Mouse (Mus musculus) embryonic fibroblast, embryonic 13.5 days (primary cell): Measurements from ENCODE around the gene Sat2.

ENCODE experiments used
- CTCF ChIP-seq: IDR thresholded peaks from 2 replicates; pipeline ENCODE4 v1.5.1; 2011; ENCODE audit warnings: mild to moderate bottlenecking, control low read depth, low read length, moderate library complexity, borderline replicate concordance; ENCODE audit not compliant: insufficient read depth
- POLR2A ChIP-seq: IDR thresholded peaks from 2 replicates; pipeline ENCODE4 v1.6.1; 2011; ENCODE audit warnings: low read depth, mild to moderate bottlenecking, control low read depth, low read length, moderate library complexity

DNA sequence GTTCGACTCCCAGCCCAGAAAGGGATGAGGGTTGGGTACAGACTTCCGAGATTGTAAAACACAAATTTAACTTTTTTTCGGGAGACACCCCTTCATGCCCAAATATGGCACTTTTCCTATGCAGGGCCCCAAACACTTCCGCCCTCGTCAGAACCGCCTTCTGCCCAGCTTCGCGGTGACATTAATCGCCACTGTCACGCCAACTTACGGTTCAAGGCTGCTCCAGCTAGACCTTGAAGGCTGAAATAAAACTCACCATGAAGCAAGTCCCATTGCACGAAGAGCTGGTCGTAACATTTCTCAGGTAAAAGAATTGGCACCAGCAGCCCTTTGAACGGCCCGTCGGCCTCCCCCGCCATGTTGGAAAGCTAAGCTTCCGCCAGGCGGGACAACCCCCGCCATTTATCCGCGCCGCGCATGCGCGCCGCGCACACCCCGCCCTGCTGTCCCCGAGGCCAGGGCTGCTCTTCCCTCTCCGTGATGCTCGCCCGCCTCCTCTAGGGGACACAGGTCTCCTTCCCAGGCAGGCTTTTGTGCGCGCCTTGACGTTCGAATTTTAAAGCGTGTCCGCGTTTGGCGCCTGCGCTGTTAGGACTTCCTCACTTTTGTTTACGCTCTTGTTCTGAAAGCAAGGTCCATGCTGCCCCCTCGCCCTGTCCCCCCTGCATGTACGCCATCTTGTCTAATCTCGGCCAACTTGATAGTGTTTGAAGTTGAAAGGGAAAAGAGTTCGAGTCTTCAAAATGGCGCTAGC, 40.6 kb downstream of the Sat2 start, which contains the start of gene Mpdu1:
- TF ChIP-seq CTCF (no peak), POLR2A (peak; percentile 64)
